10 mouse cellular contexts compared by ENCODE assay signal in the genomic region with DNA sequence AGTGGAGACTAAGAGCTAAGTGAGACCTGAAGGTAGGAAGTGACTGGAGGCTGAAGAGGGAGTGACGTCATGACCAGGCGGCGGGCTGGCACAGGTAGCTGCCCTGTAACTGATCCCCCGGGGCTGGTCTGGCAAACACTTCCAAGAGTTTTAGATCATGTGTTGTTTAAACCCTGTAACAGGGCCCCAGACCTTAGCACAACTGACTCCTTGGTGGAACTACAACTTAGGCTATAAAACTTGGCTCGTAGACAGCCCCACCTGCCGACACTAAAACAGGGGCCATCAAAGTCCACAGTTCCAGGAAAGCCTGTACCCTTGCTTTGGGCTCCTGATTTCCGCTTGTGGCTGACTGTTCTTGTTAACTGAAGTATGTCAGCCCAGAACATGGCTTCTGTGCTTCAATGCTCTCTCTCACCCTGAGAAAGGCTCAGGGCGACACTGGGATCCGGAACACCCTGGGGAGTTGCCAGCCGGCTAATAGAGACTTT.
DNase-seq lines count a peak whose midpoint lies in the region; ATAC-seq lines count a peak whose summit lies in the region.
"Had no signal": no experiment of that assay in that cellular context is flagged by ENCODE, and none has a peak within 500 bp of the region (broad histone marks: within the 10 kb centered on the region; RNA-seq: fewer than 3 reads in every experiment).

No protein-coding gene starts in this region.

- H3K4me1 ChIP-seq in forebrain, embryonic 14.5 days (ENCODE audit: control insufficient read depth, insufficient read depth, low read length) = no peaks in the 10 kb centered on the region

- H3K4me2 ChIP-seq in forebrain, embryonic 14.5 days (ENCODE audit: low read length) = no peak overlapping the region
- H3K4me2 ChIP-seq: midbrain, embryonic 12.5 days had no signal

- no peak overlapping the region for H3K27ac ChIP-seq in forebrain, embryonic 14.5 days (ENCODE audit: low read depth, low read length)
- H3K27ac ChIP-seq: midbrain, embryonic 12.5 days had no signal

- no peak overlapping the region for H3K4me3 ChIP-seq in forebrain, embryonic 14.5 days (ENCODE audit: low read depth, low read length)
- H3K4me3 ChIP-seq: midbrain, embryonic 12.5 days had no signal

- peak; percentile 70 for ATAC-seq in inflammation-experienced regulatory T-cells, adult 6 months
- ATAC-seq in forebrain, embryonic 14.5 days = no peak

- 0 out of 2 replicates have a peak, but pooled peaks cover 3% of the 10 kb centered on the region for H3K9me3 ChIP-seq in forebrain, embryonic 14.5 days (replicated peaks; ENCODE audit: control insufficient read depth, low read length)
- H3K9me3 ChIP-seq: midbrain, embryonic 12.5 days had no signal

- no peaks in the 10 kb centered on the region for H3K27me3 ChIP-seq in forebrain, embryonic 14.5 days (replicated peaks; ENCODE audit: control insufficient read depth, insufficient read depth, low read length)

- WGBS in forebrain, embryonic 14.5 days = 88% methylated on average over 10 of the region's 10 CpGs

- peak; percentile 15 for DNase-seq in adrenal gland, postnatal 10 days
- DNase-seq in adrenal gland, postnatal 14 days = no peak
- DNase-seq in kidney, postnatal 14 days = peak; percentile 30
- peak; percentile 38 for DNase-seq in lung, postnatal 25 days (ENCODE audit: low spot score)
- no peak for DNase-seq in urinary bladder, postnatal 14 days (ENCODE audit: low spot score)
- no peak for DNase-seq in embryo, embryonic 9.5 days (ENCODE audit: extremely low spot score)
- no peak for DNase-seq in forebrain, embryonic 14.5 days (ENCODE audit: low spot score)
- DNase-seq: cerebellum, adult 9-11 months had no signal

- no peaks in the 10 kb centered on the region for H3K36me3 ChIP-seq in forebrain, embryonic 14.5 days (ENCODE audit: control insufficient read depth, insufficient read depth, low read length)
- H3K36me3 ChIP-seq: midbrain, embryonic 12.5 days had no signal

- no peak overlapping the region for H3K9ac ChIP-seq in forebrain, embryonic 14.5 days (ENCODE audit: low read length)
- H3K9ac ChIP-seq: midbrain, embryonic 12.5 days had no signal

Comparison
In these comparisons a context has a peak if more than half of its experiments do, and no peak if none do; other contexts are left out.
1. DNase-seq: peak in adrenal gland, postnatal 10 days (single experiment), kidney, postnatal 14 days (single experiment) and lung, postnatal 25 days (single experiment); none in adrenal gland, postnatal 14 days (single experiment), urinary bladder, postnatal 14 days (single experiment), embryo, embryonic 9.5 days (single experiment) and forebrain, embryonic 14.5 days (single experiment).